Mouse (Mus musculus) forebrain, embryonic 13.5 days (tissue): Measurements from ENCODE around the gene Clec4d. TPM values are rescaled to one million over a fixed set of nuclear protein-coding genes. Genes with fewer than 3 reads are reported as not detected.
"Not testable (repeated sequence)": the region's sequence is repeated elsewhere in the genome, so short reads cannot be mapped to it uniquely, and the experiment has no call there.

Experiments used
- ATAC-seq: fragments of 200-750 bp; cut with Nextera tagmentation; 2 replicates; pipeline ENCODE4 v1.8.0; 2017
- H3K27ac ChIP-seq: fragments of 300-500 bp; sonication (generic); 2 replicates; pipeline ENCODE4 v1.5.1; 2015; ENCODE audit warnings: inconsistent platforms, mild to moderate bottlenecking, moderate library complexity
- H3K27me3 ChIP-seq: fragments of 300-500 bp; sonication (generic); 2 replicates; pipeline ENCODE4 v1.6.1; 2015; ENCODE audit warnings: mild to moderate bottlenecking, inconsistent platforms
- H3K36me3 ChIP-seq: fragments of 300-500 bp; sonication (generic); 2 replicates; pipeline ENCODE4 v1.6.1; 2015; ENCODE audit warnings: mild to moderate bottlenecking, inconsistent platforms; ENCODE audit not compliant: poor library complexity, severe bottlenecking
- H3K4me1 ChIP-seq: fragments of 300-500 bp; sonication (generic); 2 replicates; pipeline ENCODE4 v1.6.1; 2015; ENCODE audit warnings: inconsistent platforms
- H3K4me2 ChIP-seq: fragments of 300-500 bp; sonication (generic); 2 replicates; pipeline ENCODE4 v1.6.1; 2015; ENCODE audit warnings: inconsistent platforms, mild to moderate bottlenecking, moderate library complexity
- H3K4me3 ChIP-seq: fragments of 300-500 bp; sonication (generic); 2 replicates; pipeline ENCODE4 v1.5.1; 2015; ENCODE audit warnings: mild to moderate bottlenecking, inconsistent platforms
- H3K9ac ChIP-seq: fragments of 300-500 bp; sonication (generic); 2 replicates; pipeline ENCODE4 v1.6.1; 2015; ENCODE audit warnings: mild to moderate bottlenecking, inconsistent platforms
- H3K9me3 ChIP-seq: fragments of 300-500 bp; sonication (generic); replicated peaks from 2 replicates; pipeline ENCODE4 v1.6.1; 2016; ENCODE audit warnings: inconsistent platforms
- WGBS: fragments of 180-500 bp; shearing (Covaris S2); methylation state at CpG from one replicate; pipeline ENCODE4 v1.1.7; 2015; 5-methylcytosine and 5-hydroxymethylcytosine counted together
- polyA plus RNA-seq: library from polyadenylated mRNA; unstranded; fragments of >200 nt; fragmentation: Nextera tagmentation; extraction: Ambion mirVana; gene quantifications from 2 replicates; pipeline ENCODE4 v1.2.1, GENCODE M21; 2015

Gene Clec4d
- polyA plus RNA-seq, 1 experiment from 2014 or later, result not detected

DNA sequence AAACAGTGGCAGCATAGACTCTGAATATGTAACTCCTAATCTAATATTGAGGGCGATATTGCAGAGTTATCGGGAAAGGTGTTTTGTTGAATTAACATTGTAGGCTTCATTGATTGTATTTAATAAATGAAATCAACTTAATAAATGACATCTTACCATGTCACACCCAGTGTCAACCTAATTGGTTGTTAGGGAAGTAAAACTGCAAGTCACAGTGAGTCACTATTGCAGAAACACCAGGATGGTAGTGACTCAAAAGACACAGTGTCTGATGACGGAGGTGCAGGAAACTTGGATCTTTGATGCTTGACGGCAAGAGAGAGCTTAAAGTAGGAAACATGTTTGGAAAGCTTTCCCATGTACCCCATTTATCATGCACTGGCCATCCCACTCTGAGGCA, 3.9 kb downstream of the Clec4d start:
- Histone ChIP-seq H3K9ac (no peak overlapping the region), H3K4me1 (no peaks in the 10 kb centered on the region), H3K9me3 (no peaks in the 10 kb centered on the region), H3K27ac (no peak overlapping the region), H3K4me3 (no peak overlapping the region), H3K4me2 (no peak overlapping the region), H3K36me3 (no peaks in the 10 kb centered on the region), H3K27me3 (no peaks in the 10 kb centered on the region)
- WGBS, result 93% methylated on average over 4 of the region's 4 CpGs
- no peak for ATAC-seq

DNA sequence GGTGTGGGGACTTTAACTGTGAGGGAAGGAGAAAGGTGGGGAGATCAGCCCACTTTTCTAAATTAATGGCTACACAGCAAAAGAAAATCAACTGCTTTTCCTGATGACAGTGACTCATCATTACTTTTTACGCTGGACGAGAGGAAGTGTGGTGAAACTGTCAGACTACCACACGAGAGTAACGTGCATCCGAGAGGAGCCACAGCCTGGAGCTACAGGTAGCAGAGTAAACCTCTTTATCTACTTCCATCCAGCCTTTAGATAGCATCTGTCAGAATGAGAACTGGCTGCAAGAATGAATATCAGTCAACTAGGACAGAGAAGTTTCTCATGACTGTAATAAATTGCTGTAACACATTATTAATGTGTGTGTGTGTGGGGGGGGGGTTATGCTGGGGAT, 5.0 kb downstream of the Clec4d start:
- Histone ChIP-seq H3K4me2 (no peak overlapping the region), H3K27ac (no peak overlapping the region), H3K27me3 (no peaks in the 10 kb centered on the region), H3K4me1 (no peaks in the 10 kb centered on the region), H3K36me3 (no peaks in the 10 kb centered on the region), H3K4me3 (no peak overlapping the region), H3K9ac (no peak overlapping the region), H3K9me3 (no peaks in the 10 kb centered on the region)
- WGBS, result 89% methylated on average over 5 of the region's 5 CpGs
- ATAC-seq, result no peak

DNA sequence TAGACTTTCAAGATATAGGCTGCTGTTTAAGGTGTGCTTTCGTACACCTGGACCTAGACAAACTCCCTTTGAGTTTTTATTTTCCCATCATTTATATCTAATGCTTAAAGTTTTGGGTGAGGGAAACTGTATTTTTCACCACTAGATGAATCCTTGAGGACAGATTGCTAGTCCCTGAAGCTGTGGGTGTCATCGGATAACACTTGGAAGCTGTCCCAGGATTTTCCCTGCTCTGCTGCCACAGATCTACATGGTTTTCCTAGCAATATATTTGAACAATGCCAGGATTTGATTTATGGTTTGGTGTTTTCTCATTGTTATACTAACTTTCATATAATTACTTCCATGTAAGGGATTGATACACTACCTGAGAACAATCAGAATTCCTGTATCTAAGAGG, 17.5 kb downstream of the Clec4d start:
- no peak overlapping the region for H3K4me3 ChIP-seq
- 97% methylated on average over 2 of the region's 2 CpGs for WGBS
- H3K4me1 ChIP-seq, result no peaks in the 10 kb centered on the region
- no peaks in the 10 kb centered on the region; the same call in 1 of the 2 replicates for H3K9me3 ChIP-seq
- H3K27me3 ChIP-seq, result no peaks in the 10 kb centered on the region
- no peak for ATAC-seq
- no peaks in the 10 kb centered on the region for H3K36me3 ChIP-seq
- no peak overlapping the region for H3K9ac ChIP-seq
- H3K4me2 ChIP-seq, result no peak overlapping the region
- H3K27ac ChIP-seq, result no peak overlapping the region

DNA sequence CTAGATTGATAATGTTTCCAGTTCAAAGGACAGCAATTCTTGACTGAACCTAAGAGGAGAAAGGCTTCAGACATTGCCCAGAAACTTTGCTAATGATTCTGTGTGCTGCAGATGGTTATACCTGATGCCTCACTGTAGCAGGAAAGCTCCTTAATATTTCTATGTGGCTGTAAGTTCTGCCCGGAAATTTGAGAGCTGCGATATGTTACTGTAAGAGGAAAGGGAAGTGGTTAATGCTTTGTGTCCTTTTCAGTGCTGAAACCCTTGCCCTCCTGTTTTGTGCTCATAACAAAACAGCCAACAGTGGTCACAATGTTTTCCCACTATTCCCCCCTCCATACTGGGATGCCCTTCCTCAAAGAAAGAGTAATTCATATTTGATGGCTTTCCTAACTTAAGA, 24.4 kb downstream of the Clec4d start:
- ATAC-seq, result no peak
- no peak overlapping the region for H3K27ac ChIP-seq
- H3K4me2 ChIP-seq, result no peak overlapping the region
- no peaks in the 10 kb centered on the region for H3K27me3 ChIP-seq
- WGBS, result 88% methylated on average over 2 of the region's 2 CpGs
- H3K4me1 ChIP-seq, result no peaks in the 10 kb centered on the region
- no peak overlapping the region for H3K9ac ChIP-seq
- H3K9me3 ChIP-seq, result no peaks in the 10 kb centered on the region; the same call in 1 of the 2 replicates
- H3K36me3 ChIP-seq, result no peaks in the 10 kb centered on the region
- H3K4me3 ChIP-seq, result no peak overlapping the region

DNA sequence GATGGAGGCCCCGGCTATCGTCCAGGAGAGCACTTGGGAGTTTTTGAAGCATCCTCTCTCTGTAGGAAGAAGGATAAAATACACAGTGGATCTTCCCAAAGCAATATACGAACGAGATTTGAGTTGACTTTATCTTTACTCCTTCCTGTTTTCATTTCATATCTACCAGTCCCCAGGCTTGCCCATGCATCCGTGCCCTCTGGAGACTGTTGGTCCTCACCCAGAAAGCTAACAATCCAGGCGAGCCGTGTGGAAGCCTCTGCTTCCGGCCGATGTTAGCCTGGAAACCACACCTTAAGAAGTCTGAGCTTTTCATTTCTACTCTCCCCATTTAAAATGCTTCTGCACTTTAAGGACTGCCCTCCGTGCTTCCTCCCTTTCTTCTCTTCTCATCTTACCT, 27.0 kb downstream of the Clec4d start:
- no peak overlapping the region for H3K4me2 ChIP-seq
- 89% methylated on average over 10 of the region's 10 CpGs for WGBS

DNA sequence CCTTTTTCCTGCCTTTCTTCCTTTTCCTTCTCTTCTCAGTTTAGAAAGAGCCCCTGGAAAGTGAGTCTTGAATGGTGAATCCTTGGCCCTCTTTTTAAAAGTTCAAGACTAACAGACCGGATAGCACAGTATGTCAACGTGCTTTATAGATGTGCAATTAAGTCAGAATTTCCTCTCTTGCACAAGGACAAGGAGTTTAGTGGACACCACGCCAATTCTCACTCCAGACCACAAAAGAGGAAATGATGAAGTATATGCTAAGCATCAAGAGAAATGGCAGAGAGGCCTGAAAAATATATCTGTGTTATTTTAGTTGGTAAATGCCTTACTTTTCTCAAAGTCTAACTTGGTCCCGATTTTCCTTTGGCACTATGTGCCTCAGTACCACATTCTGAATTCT, 27.8 kb downstream of the Clec4d start, which contains the start of gene Clec4e:
Gene Clec4e (minus strand): TSS at position 118 of the 400 bp plus-strand sequence.
- 85% methylated on average over 4 of the region's 4 CpGs for WGBS
- no peak for ATAC-seq
- H3K9me3 ChIP-seq, result no peaks in the 10 kb centered on the region
- H3K27ac ChIP-seq, result no peak within 1 kb of the TSS
- no peaks in the 10 kb centered on the region for H3K4me1 ChIP-seq
- H3K4me2 ChIP-seq, result no peak within 1 kb of the TSS
- H3K27me3 ChIP-seq, result no peaks in the 10 kb centered on the region
- H3K36me3 ChIP-seq, result no peaks in the 10 kb centered on the region
- no peak within 1 kb of the TSS for H3K4me3 ChIP-seq
- no peak within 1 kb of the TSS for H3K9ac ChIP-seq

More for the DNA sequence above, 27.0 kb downstream of the Clec4d start:
- H3K27ac ChIP-seq, result no peak overlapping the region
- no peak overlapping the region for H3K4me3 ChIP-seq
- no peak overlapping the region for H3K9ac ChIP-seq
- no peaks in the 10 kb centered on the region; the same call in 1 of the 2 replicates for H3K9me3 ChIP-seq
- H3K4me1 ChIP-seq, result no peaks in the 10 kb centered on the region
- ATAC-seq, result no peak
- no peaks in the 10 kb centered on the region for H3K36me3 ChIP-seq
- H3K27me3 ChIP-seq, result no peaks in the 10 kb centered on the region

DNA sequence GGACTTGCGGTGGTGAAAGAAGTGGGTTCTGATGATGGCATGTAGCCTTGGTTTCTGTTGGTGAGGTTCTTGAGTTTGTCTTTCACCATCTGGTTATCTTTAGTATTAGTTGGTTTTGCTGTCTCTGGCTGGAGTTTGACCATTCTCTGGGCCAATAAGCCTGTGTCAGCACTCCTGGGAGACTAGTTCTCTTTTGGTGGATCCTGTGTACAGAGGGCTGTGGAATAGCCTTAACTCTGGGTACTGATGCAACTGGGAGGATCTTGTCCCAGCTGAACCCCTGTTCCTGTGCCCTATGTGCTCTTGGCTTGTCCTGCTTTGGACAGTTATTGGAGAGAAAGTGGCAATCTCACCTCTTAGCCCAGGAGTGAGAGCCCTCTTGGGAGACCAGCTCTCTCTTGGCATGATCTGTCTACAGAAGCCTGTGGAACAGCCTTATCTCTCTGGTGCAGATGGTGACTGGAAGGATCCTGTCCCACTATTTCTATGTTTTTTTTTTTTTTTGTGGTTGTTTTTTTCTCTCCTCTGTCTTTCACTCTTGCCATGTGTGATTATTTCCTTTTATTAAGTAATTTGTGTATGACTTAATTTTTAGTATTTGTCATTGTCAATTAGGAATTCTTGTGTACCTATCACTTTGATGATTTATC, 31.0 kb downstream of the Clec4d start:
- Histone ChIP-seq H3K9me3 (no peaks in the 10 kb centered on the region), H3K36me3 (no peaks in the 10 kb centered on the region), H3K27me3 (no peaks in the 10 kb centered on the region), H3K27ac (no peak overlapping the region), H3K9ac (no peak overlapping the region), H3K4me1 (no peaks in the 10 kb centered on the region), H3K4me3 (no peak overlapping the region), H3K4me2 (no peak overlapping the region)
- 94% methylated on average over 1 of the region's 1 CpGs for WGBS
- ATAC-seq, result no peak

DNA sequence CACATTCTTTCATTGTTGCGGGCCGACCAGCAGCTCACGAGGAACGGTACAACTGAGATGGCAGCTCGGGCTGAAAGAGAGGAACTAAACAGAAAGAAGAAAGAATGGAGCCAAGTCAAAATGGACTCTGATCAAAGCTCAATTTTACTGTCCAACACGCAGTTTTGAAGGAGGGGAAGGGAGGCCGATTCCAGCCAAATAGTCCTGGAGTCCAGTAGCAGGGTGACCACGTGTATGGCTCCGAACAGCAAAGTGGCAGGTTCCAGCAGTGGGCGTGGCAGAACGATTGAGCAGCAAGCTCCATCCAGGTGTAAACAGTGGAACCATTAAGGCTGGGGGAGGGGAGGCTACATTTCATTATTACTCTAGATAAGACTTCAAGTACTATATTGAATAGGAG, 31.6 kb downstream of the Clec4d start:
- H3K9me3 ChIP-seq, result not testable (repeated sequence)

DNA sequence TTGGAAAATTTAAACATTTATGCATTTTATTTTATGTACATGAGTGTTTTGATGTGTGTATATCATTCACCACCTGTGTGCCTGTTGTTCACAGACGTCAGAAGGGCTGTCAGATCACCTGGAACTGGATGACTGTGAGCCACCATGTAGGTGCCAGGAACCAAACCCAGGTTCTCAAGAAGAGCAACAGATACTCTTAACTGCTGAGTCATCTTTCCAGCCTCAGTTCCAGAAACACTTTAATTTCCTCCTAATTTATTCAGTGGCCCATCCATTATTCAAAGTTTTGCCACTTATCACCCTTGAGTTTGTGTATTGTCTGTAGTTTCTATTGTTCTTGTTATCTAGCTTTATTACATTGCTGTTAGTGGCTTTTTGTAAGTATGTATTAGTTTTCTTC, 34.8 kb downstream of the Clec4d start:
- no peak overlapping the region for H3K9ac ChIP-seq
- no peak overlapping the region for H3K4me2 ChIP-seq
- H3K27ac ChIP-seq, result no peak overlapping the region
- H3K4me1 ChIP-seq, result no peaks in the 10 kb centered on the region
- no peaks in the 10 kb centered on the region for H3K27me3 ChIP-seq
- 66% methylated on average over 1 of the region's 1 CpGs for WGBS
- H3K4me3 ChIP-seq, result no peak overlapping the region
- ATAC-seq, result no peak
- H3K36me3 ChIP-seq, result no peaks in the 10 kb centered on the region
- no peaks in the 10 kb centered on the region for H3K9me3 ChIP-seq

More for the DNA sequence above, 31.6 kb downstream of the Clec4d start:
- H3K9ac ChIP-seq, ATAC-seq, H3K4me3 ChIP-seq, H3K27me3 ChIP-seq, H3K4me1 ChIP-seq, H3K4me2 ChIP-seq, H3K36me3 ChIP-seq, H3K27ac ChIP-seq: not testable (repeated sequence)
- 92% methylated on average over 11 of the region's 11 CpGs for WGBS

DNA sequence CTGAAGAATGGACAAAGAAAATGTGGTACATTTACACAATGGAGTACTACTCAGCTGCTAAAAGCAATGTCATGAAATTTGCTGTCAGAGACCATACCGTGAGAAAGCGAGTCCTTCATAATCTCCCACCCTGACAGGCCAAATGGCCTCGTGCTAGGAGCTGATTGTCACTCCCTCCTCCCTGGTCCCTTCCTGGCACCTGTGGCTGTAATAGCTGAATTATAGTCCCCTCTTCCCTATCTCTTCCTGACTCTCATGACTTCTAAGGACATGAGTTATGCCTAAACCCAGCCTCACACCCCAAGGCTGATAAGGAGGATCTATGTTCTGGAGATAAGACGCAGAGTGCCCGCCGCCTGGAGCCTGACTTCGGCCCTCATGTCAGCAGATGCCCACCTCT, 44.4 kb downstream of the Clec4d start:
- H3K36me3 ChIP-seq, H3K27ac ChIP-seq, H3K9me3 ChIP-seq, ATAC-seq, H3K4me3 ChIP-seq, H3K9ac ChIP-seq, H3K4me1 ChIP-seq, H3K27me3 ChIP-seq, H3K4me2 ChIP-seq: not testable (repeated sequence)
- WGBS, result 88% methylated on average over 7 of the region's 7 CpGs

DNA sequence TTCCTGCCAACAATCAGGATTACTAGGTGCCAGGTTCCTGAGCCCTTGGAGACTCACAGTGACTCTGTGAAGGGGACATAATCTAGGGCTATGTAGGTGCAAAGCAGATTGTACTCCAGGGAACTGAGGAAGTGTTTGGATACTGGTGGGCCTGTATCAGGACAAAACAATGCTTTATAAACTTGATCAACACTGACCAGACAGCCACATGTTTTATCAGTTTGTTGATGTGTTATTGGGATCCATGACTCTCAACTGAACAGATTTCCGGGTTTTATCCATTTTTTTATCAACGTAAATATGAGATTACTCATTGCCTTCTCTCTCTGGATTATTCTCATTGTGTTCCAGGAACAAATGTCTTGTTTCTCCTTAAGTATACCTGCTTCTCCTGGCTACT, 46.1 kb downstream of the Clec4d start, which contains the start of gene Vmn2r19:
Gene Vmn2r19 (plus strand): TSS at position 301 of the 400 bp plus-strand sequence.
- Histone ChIP-seq H3K36me3 (no peaks in the 10 kb centered on the region), H3K9ac (no peak within 1 kb of the TSS), H3K4me2 (no peak within 1 kb of the TSS), H3K27ac (no peak within 1 kb of the TSS), H3K4me3 (no peak within 1 kb of the TSS), H3K9me3 (no peaks in the 10 kb centered on the region), H3K4me1 (no peaks in the 10 kb centered on the region), H3K27me3 (no peaks in the 10 kb centered on the region)
- 89% methylated on average over 2 of the region's 2 CpGs for WGBS
- no peak for ATAC-seq
